Mouse (Mus musculus): ENCODE data around the gene Uba6. TPM values are rescaled to one million over a fixed set of nuclear protein-coding genes. Genes with fewer than 3 reads are reported as not detected.

The Uba6 gene
- total RNA-seq, 2 experiments from 2014 or later, result 7.1 to 7.3 TPM

DNA sequence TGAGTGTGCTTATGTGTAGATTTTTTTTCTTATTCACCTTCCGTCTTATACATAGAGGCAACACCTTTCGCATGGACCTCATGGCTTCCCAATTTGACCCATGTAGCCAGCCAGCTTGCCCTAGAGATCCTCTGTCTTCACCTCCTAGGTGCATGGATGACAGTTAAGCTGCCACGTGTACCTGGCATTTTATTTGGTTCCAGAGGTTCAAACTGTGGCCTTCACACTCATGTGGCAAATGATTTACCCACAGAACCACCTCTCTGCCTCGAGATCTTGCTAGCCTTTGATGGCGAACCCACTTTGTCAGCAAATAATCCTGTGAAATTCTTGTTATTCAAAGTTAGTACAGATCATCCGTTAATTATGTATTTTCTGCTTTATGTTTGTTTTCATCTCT lies 88.6 kb downstream of the Uba6 start:
- ATAC-seq (replicated peaks; ENCODE audit: low FRiP score, poor library complexity, severe bottlenecking), result no peak

DNA sequence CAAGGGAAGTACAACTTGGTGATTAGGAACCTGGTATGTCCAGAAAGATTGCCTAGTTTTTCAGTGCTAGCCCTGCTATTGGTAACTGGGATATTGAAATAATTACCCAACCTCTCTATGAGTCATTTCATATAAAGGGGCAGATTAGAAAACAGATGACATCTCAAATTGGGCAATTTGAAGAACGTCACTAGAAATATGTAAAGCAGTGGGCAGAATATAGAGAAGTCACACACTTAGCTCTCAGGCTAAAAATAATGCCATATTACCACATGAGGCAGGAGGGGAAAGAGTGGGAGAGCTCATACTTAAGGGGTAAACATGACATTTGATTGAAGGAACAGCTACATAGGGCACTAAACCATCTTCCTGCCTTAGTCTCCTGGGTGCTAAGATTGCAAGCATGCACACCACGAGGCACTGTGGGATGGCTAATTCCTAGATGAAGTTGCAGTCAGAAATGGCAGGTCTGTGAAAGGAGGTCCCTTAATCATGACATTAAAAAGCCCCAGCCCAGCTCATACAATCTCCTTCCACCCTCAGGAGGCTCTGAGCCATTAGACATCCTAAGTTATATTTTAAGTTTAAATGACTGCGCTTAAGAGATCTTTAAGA lies 93.8 kb downstream of the Uba6 start:
- no peak for ATAC-seq (replicated peaks; ENCODE audit: low FRiP score, poor library complexity, severe bottlenecking)

DNA sequence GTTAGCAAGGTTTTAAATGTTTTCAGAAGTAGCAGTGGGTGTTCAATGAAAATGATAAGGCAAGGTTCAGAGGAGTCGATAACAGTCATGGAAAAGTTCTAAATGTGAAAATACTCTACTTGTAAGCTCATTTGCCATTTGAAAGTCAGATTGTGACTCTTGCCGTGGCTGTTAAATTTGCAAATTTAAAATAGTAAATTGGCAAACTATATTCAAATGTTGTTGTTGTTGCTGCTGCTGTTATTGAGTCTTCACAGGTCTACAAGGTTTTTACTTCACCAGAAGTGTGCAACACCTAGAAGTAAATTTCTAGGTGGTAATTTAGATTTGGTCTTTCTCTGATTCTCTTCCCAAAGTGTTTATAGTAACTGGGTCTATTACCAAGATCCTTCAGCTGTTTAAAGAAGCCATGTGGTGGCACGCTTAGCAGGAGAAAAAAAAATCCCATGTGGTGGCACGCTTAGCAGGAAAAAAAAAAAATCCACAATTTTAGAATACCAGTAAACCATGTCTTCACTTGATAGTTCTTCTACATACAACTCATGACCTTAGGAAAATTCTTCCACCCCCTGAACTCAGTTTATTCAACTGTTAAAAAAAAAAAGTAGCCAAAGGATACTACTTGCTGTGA lies 99.7 kb downstream of the Uba6 start:
- ATAC-seq (replicated peaks; ENCODE audit: low FRiP score, poor library complexity, severe bottlenecking), result no peak

DNA sequence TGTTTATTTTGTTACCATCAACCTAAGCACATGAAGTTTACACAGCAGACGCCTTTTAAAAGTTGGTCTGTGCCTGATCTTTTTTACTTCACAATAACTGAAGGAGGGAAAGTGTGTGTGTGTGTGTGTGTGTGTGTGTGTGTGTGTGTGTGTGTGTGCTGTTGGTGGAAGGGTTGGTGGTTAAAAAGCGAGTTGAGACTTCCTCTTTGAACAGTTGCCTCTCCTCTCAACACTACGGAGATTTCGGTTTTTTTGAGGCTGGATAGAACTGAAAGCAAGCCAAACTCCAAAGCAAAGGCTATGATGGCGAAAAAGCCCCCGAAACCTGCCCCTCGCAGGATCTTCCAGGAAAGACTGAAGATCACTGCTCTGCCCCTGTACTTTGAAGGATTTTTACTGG lies 101.1 kb downstream of the Uba6 start, which contains the start of gene Stap1:
Stap1 (plus strand) TSS at position 209 of the 400 bp plus-strand sequence.
- no peak for ATAC-seq (replicated peaks; ENCODE audit: low FRiP score, poor library complexity, severe bottlenecking)

DNA sequence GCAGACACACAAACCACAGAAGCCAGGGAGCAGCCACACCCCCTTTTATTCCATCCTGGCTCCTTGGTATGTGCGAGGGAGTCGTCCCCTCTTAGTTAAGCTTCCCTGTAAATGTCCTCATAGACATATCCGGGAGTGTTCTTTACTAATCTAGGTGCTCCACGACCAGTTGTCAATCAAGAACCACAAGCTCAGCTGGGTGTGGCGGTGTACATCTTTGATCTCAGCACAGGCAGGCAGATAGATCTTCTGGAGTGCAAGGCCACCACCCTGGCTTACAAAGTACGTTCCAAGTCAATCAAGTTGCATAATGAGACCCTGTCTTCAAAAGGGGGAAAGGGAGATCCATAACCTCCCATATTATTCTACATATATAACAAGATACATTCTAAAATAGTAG lies 103.5 kb downstream of the Uba6 start:
- ATAC-seq (replicated peaks; ENCODE audit: low FRiP score, poor library complexity, severe bottlenecking), result no peak

DNA sequence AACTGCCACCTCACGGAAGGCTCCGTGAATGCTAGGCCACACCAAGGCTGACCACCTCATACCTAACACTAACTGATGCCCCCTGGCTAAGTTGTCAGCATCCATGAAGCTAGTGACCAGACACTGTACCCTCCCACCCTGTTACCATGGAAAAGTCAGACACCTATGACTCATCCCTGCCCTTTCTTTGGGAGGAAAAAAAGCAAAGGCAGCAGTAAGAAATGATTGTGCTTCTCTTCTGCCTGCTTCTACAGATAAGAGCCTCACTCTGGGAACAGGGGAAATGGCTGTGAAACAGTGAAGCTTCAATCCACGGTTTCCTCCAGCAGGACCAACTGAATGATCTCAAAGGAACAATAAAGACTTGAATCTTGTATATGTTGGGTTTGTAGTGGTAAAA lies 104.2 kb downstream of the Uba6 start:
- ATAC-seq (replicated peaks; ENCODE audit: low FRiP score, poor library complexity, severe bottlenecking), result no peak

DNA sequence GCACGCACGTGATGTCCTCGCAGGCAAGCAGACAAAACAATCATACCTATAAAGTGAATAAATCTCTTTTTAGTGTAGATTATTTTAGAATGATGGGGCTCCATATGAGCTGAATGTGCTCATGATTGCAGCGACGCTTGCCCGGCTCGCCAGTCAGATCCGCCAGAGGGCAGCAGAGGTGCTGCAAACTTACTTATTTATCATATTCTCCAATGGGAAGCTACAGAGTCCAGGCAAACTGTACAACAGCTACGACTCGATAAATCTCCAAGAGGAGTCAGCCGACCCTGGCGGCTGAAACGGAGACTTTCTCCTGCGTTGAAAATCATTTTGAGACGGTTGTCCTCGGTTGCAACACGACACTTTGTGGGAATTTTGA lies 106.1 kb downstream of the Uba6 start:
- ATAC-seq (replicated peaks; ENCODE audit: low FRiP score, poor library complexity, severe bottlenecking), result peak; percentile 74

DNA sequence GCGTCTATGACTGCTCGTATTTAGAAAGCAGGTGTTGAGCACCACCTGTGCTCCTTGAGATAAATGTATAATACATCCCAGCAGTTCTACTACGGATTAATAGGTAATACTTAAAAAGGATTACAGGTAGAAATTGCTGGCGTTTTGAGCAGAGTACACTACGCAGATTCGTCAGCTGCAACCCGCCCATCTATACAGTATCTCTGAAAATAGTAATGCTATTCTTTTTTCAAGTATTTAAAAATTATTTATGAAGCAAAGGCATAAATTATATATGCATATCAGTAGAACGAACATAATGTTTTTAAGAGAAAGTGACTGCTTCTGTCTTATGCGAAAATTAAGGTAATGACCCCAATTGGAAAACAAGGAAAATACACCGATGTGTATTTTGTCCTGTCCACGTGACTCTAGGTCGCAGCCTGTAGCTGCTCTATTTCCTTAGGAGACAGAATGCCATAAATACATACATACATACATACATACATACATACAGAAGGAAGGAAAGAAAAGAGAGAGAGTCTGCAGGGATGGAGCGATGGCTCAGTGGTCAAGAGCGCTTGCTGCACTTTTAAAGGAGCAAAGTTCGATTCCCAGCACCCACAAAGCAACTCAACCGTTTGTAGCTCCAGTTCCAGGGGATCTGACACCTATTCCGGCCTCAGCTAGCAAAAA lies 106.6 kb downstream of the Uba6 start:
- peak; percentile 26 for ATAC-seq (replicated peaks; ENCODE audit: low FRiP score, poor library complexity, severe bottlenecking)

DNA sequence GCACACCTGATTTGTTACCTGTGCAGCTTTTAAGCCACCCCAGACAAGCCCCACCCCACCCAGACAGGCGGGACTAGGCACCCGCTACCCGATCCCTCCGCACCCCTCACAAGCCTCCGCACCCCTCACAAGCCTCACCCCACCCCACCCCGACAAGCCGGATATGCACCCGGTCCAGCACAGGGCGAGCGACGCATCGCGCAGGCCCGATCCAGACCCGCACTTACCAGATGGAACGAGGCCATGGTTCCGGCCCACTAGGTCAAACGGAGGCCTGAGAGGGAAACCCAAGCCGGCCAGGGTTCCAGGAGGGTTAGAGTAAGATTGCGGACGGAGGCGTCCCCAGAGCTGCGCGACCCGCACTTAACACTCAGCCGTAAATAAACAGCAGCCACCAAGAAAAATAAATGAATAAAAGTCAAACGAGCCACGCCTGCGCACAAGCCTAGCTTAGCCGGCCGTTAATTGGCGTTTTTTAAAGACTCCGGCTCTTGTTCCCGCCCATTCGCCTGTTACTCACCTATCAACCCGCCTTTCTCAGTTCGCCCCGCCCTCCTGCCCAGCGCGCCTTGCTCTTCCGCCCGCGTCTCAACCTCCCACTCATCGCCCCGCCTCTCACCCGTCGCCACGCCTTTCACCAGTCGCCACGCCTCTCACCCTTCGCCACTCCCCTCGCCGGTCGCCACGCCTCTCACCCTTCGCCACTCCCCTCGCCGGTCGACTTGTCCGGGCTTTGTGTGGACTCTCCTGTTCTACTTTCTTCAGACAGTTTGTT lies 107.3 kb downstream of the Uba6 start, which contains the start of gene Cenpc1:
Cenpc1 (minus strand) TSS at position 483 of the 775 bp plus-strand sequence.
- peak; percentile 90 for ATAC-seq (replicated peaks; ENCODE audit: low FRiP score, poor library complexity, severe bottlenecking)

DNA sequence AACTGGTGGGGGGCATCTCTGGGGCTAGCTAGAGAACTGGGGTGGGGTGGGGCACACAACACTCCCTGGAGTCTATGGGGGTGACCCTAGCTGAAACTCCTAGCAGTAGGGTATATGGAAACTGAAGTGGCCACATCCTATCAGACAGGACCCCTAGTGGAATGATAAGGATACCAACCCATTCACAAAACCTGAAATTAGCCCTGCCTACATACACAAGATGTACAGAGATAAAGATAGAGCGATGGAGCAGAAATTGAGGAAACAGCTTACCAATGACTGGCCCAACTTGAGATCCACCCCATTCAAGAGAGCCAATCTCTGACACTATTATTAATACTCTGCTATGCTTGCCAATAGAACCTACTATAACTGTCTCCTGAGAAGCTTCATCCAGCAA lies 109.1 kb downstream of the Uba6 start:
- ATAC-seq (replicated peaks; ENCODE audit: low FRiP score, poor library complexity, severe bottlenecking), result no peak

Other genes starting within 250 kb of the Uba6 start
- 41.8 and 46.7 TPM in 2 replicates for gene Cenpc1, start 107.2 kb downstream of the Uba6 start, total RNA-seq (2015; ENCODE audit: low replicate concordance)
- 33.7 and 40.4 TPM in 2 replicates for gene Cenpc1, start 107.2 kb downstream of the Uba6 start, total RNA-seq (2017; ENCODE audit: low replicate concordance)
- 8.3 and 12.3 TPM in 2 replicates for gene Stap1, start 101.1 kb downstream of the Uba6 start, total RNA-seq (2015; ENCODE audit: low replicate concordance)
- gene Stap1, start 101.1 kb downstream of the Uba6 start, total RNA-seq (2017; ENCODE audit: low replicate concordance), result 14.8 and 18.1 TPM in 2 replicates
- not detected in 2 replicates for gene Gnrhr, start 25.1 kb upstream of the Uba6 start, total RNA-seq (2015; ENCODE audit: low replicate concordance)
- gene Gnrhr, start 25.1 kb upstream of the Uba6 start, total RNA-seq (2017; ENCODE audit: low replicate concordance), result not detected in 2 replicates
- gene Tmprss11c, start 116.5 kb upstream of the Uba6 start, total RNA-seq (2015; ENCODE audit: low replicate concordance), result not detected in 2 replicates
- gene Tmprss11c, start 116.5 kb upstream of the Uba6 start, total RNA-seq (2017; ENCODE audit: low replicate concordance), result not detected in 2 replicates
- gene Tmprss11d, start 200.6 kb upstream of the Uba6 start, total RNA-seq (2015; ENCODE audit: low replicate concordance), result not detected in 2 replicates
- gene Tmprss11d, start 200.6 kb upstream of the Uba6 start, total RNA-seq (2017; ENCODE audit: low replicate concordance), result not detected in 2 replicates